Mouse (Mus musculus): Measurements from ENCODE around the gene Tuba1c. TPM values are rescaled to one million over a fixed set of nuclear protein-coding genes. Genes with fewer than 3 reads are reported as not detected.

The Tuba1c gene
- total and polyA plus RNA-seq, 3 experiments = 129 to 163 TPM; not detected in 1

DNA sequence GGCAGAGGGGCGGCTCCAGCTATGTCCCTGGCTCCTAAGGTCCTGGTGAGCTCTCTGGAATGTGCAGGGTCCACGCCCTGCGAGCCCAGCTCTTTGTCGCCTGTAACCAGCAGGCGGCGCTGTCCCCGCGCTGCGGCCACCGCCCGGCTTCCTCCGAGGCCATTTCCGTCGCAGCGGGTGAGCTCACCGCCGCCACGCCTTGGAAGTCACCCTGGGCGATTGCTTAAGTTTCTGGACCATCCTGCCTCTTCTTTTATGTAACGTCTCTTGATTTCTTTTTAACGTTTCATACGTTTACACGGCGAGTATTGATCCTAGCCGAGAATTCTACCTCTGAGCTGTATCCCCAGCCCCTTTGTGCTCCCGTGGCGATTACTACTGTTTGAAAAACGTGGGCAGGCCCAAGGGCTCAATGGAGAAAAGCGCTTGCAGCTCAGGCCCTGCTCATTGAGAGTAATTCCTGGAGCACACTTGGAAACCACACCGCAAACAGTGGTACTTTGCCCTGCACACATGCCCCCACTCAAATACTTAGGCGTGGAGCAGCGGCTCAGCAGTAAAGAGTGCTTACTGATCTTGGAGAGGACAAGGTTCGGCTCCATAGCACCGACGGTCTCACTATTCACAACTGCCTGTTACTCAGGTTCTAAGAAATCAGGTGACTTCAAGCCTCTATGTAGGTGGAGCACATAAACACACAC lies 36.4 kb upstream of the Tuba1c start (continued):
- TF ChIP-seq UBTF (IDR thresholded peaks at IDR 0.05; ENCODE audit: borderline replicate concordance, insufficient read depth, low read depth, low read length) (no peak), BHLHE40 (IDR thresholded peaks at IDR 0.05; ENCODE audit: borderline replicate concordance, low read depth, low read length) (peak; percentile 70), RCOR1 (IDR thresholded peaks at IDR 0.05; ENCODE audit: low read depth, low read length) (peak; percentile 48; the same call in 1 of the 2 replicates), ZNF384 (IDR thresholded peaks at IDR 0.05; ENCODE audit: low read depth, low read length) (0 out of 2 replicates have a peak, but pooled peaks have one; percentile 48), POLR2AphosphoS5 (IDR thresholded peaks at IDR 0.05; ENCODE audit: borderline replicate concordance, low read depth, low read length) (no peak), CTCF (IDR thresholded peaks at IDR 0.05 in 2 of 3, conservative IDR thresholded peaks at IDR 0.05 in 1 of 3; ENCODE audit: control insufficient read depth in 1 of 3, insufficient read depth in 1 of 3, low read depth in 2 of 3, low read length in 3 of 3, poor library complexity in 1 of 3, severe bottlenecking in 1 of 3) (peak; percentile 99 to 100 (median 99)), ELF1 (IDR thresholded peaks at IDR 0.05; ENCODE audit: low read depth, low read length) (peak; percentile 94), MAZ (IDR thresholded peaks at IDR 0.05; ENCODE audit: low read depth, low read length) (peak; percentile 83), SMC3 (IDR thresholded peaks at IDR 0.05; ENCODE audit: low read depth, low read length) (peak; percentile 66)

DNA sequence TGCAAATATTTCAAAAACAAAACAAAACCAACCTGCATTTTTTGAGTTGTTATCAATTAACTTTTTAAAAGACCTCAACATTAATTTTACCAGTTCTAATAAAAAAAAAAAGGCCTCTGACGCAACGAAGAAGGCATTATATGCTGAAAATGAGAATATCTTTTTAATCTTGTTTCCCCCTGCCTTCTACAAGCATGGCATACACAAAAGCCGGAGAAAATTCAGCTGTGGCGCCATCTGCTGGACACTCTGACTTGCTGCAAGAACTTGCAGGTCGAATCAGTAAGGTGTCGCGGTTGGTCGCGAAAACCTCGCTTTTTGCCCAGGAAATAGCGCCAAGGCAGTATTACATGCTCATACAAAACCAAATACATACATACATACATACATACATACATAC lies 35.8 kb upstream of the Tuba1c start:
- H3K4me3 ChIP-seq (ENCODE audit: control insufficient read depth in 1 of 2, insufficient read depth in 1 of 2, low read depth in 2 of 2, low read length in 2 of 2) = peak overlapping the region in 1 of 2 experiments; percentile 78; a peak in 3 of 4 replicates
- peaks cover 0 to 14% of the 10 kb centered on the region in 2 experiments; a peak in 2 of 4 replicates for H3K36me3 ChIP-seq (ENCODE audit: control insufficient read depth in 1 of 2, insufficient read depth in 2 of 2, low read length in 2 of 2)
- peak overlapping the region; percentile 89 for H3K27ac ChIP-seq (ENCODE audit: control insufficient read depth, low read depth, low read length)
- no peaks in the 10 kb centered on the region for H3K9me3 ChIP-seq (replicated peaks; ENCODE audit: insufficient read depth, low read length)
- peak overlapping the region; percentile 84 for H3K9ac ChIP-seq (ENCODE audit: control insufficient read depth, low read depth, low read length, poor library complexity, severe bottlenecking)
- peaks cover 11 to 23% of the 10 kb centered on the region in 2 experiments for H3K4me1 ChIP-seq (ENCODE audit: control insufficient read depth in 1 of 2, insufficient read depth in 2 of 2, low read length in 2 of 2)
- no peaks in the 10 kb centered on the region for H3K27me3 ChIP-seq (ENCODE audit: control insufficient read depth in 1 of 2, insufficient read depth in 2 of 2, low read length in 2 of 2)
- DNase-seq (ENCODE audit: low read depth, low spot score) = peak; percentile 99
- H3K79me2 ChIP-seq (ENCODE audit: control insufficient read depth, insufficient read depth, low read length, poor library complexity) = peaks cover 3% of the 10 kb centered on the region; the same call in 1 of the 2 replicates
- TF ChIP-seq SMC3 (IDR thresholded peaks at IDR 0.05; ENCODE audit: low read depth, low read length) = peak; percentile 94
- TF ChIP-seq MEF2A (IDR thresholded peaks at IDR 0.05; ENCODE audit: extremely low read depth, insufficient replicate concordance, low read depth, low read length, poor library complexity, severe bottlenecking) = no peak
- TF ChIP-seq CTCF (IDR thresholded peaks at IDR 0.05 in 2 of 3, conservative IDR thresholded peaks at IDR 0.05 in 1 of 3; ENCODE audit: control insufficient read depth in 1 of 3, insufficient read depth in 1 of 3, low read depth in 2 of 3, low read length in 3 of 3, poor library complexity in 1 of 3, severe bottlenecking in 1 of 3) = peak; percentile 90 to 99 (median 96)
- no peak for TF ChIP-seq ZMIZ1 (IDR thresholded peaks at IDR 0.05; ENCODE audit: low read depth, low read length)
- TF ChIP-seq NELFE (IDR thresholded peaks at IDR 0.05; ENCODE audit: low read depth, low read length) = peak; percentile 20; the same call in 1 of the 2 replicates
- TF ChIP-seq ELF1 (IDR thresholded peaks at IDR 0.05; ENCODE audit: low read depth, low read length) = no peak
- TF ChIP-seq RAD21 (IDR thresholded peaks at IDR 0.05; ENCODE audit: low read depth, low read length) = peak; percentile 85
- TF ChIP-seq NRF1 (IDR thresholded peaks at IDR 0.05; ENCODE audit: insufficient read depth, low read depth, low read length, poor library complexity, severe bottlenecking) = no peak
- no peak; a peak in 1 of 4 replicates for TF ChIP-seq EP300 (IDR thresholded peaks at IDR 0.05; ENCODE audit: low read depth in 1 of 2, low read length in 2 of 2)
- 0 out of 2 replicates have a peak, but pooled peaks have one; percentile 24 for TF ChIP-seq TCF12 (IDR thresholded peaks at IDR 0.05; ENCODE audit: low read depth, low read length)
- no peak for TF ChIP-seq MYB (IDR thresholded peaks at IDR 0.05; ENCODE audit: low read depth, low read length)
- TF ChIP-seq MAZ (IDR thresholded peaks at IDR 0.05; ENCODE audit: low read depth, low read length) = peak; percentile 54; the same call in 1 of the 2 replicates
- no peak for TF ChIP-seq POLR2A (IDR thresholded peaks at IDR 0.05; ENCODE audit: control insufficient read depth in 1 of 2, insufficient read depth in 1 of 2, low read depth in 1 of 2, low read length in 2 of 2, poor library complexity in 1 of 2)
- no peak for TF ChIP-seq POLR2AphosphoS5 (IDR thresholded peaks at IDR 0.05; ENCODE audit: borderline replicate concordance, low read depth, low read length)
- peak; percentile 80 for TF ChIP-seq ZNF384 (IDR thresholded peaks at IDR 0.05; ENCODE audit: low read depth, low read length)
- peak; percentile 73 for TF ChIP-seq TBP (IDR thresholded peaks at IDR 0.05; ENCODE audit: low read depth, low read length)
- TF ChIP-seq JUND (IDR thresholded peaks at IDR 0.05; ENCODE audit: low read depth, low read length) = peak; percentile 42; the same call in 1 of the 2 replicates
- TF ChIP-seq CHD1 (IDR thresholded peaks at IDR 0.05; ENCODE audit: low read depth, low read length) = peak; percentile 95; the same call in 1 of the 2 replicates
- no peak for TF ChIP-seq POLR2AphosphoS2 (IDR thresholded peaks at IDR 0.05; ENCODE audit: low read length)
- TF ChIP-seq UBTF (IDR thresholded peaks at IDR 0.05; ENCODE audit: borderline replicate concordance, insufficient read depth, low read depth, low read length) = no peak
- TF ChIP-seq HCFC1 (IDR thresholded peaks at IDR 0.05; ENCODE audit: low read depth, low read length) = peak; percentile 57; the same call in 1 of the 2 replicates
- TF ChIP-seq MXI1 (IDR thresholded peaks at IDR 0.05; ENCODE audit: low read depth, low read length) = peak; percentile 90
- TF ChIP-seq MYC (IDR thresholded peaks at IDR 0.05; ENCODE audit: low read depth, low read length) = peak; percentile 94
- TF ChIP-seq GATA1 (IDR thresholded peaks at IDR 0.05; ENCODE audit: low read depth, low read length) = peak; percentile 63
- no peak for TF ChIP-seq USF1 (IDR thresholded peaks at IDR 0.05; ENCODE audit: low read depth, low read length)
- no peak for TF ChIP-seq RCOR1 (IDR thresholded peaks at IDR 0.05; ENCODE audit: low read depth, low read length)
- TF ChIP-seq SIN3A (IDR thresholded peaks at IDR 0.05; ENCODE audit: low read length) = peak; percentile 85
- no peak for TF ChIP-seq ZKSCAN1 (IDR thresholded peaks at IDR 0.05; ENCODE audit: low read depth, low read length)
- peak; percentile 82 for TF ChIP-seq MAX (IDR thresholded peaks at IDR 0.05; ENCODE audit: low read length)
- no peak for TF ChIP-seq TAL1 (IDR thresholded peaks at IDR 0.05; ENCODE audit: low read length)
